Mouse (Mus musculus): Measurements from ENCODE around the gene Osbpl10.
"Not testable (repeated sequence)": the region's sequence is repeated elsewhere in the genome, so short reads cannot be mapped to it uniquely, and the experiment has no call there.

Gene Osbpl10

DNA sequence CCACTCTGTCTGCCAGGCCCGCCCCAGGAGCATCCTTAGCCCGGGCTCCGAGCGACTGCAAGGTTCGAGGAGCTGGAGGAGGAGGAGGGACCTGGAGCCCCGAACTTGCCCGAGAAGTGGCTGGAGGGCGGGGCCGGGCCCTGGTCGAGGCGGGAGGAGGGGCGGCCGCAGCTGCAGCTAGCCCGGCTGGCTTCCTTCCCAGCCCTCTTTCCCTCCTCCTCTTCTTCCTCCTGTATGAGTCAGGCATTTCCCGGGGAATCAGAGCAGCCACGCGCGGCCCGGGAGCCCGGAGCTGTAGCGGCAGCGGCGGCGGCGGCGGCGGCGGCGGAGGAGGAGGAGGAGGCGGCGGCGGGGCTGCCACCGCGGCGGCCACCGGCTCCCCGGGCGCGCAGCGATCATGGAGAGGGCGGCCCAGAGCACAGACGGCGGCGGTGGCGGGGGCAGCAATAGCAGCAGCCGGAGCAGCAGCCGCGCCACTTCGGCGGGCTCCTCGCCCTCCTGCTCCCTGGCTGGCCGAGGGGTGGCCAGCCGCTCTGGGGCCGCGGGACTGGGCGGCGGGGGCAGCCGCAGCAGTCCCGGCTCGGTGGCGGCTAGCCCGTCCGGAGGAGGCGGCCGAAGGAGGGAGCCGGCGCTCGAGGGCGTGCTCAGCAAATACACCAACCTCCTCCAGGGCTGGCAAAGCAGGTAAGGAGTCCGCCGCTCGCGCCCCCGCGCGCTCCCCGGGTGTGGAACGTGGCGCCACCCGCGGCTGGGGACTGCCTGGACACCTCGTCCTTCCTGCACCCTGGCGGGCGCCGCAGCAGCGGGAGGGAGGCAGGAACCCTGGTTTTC is at the start of gene Osbpl10:
Gene Osbpl10 (plus strand): TSS at position 289 of the 831 bp plus-strand sequence.
- DNase-seq, result peak; percentile 89 to 92

DNA sequence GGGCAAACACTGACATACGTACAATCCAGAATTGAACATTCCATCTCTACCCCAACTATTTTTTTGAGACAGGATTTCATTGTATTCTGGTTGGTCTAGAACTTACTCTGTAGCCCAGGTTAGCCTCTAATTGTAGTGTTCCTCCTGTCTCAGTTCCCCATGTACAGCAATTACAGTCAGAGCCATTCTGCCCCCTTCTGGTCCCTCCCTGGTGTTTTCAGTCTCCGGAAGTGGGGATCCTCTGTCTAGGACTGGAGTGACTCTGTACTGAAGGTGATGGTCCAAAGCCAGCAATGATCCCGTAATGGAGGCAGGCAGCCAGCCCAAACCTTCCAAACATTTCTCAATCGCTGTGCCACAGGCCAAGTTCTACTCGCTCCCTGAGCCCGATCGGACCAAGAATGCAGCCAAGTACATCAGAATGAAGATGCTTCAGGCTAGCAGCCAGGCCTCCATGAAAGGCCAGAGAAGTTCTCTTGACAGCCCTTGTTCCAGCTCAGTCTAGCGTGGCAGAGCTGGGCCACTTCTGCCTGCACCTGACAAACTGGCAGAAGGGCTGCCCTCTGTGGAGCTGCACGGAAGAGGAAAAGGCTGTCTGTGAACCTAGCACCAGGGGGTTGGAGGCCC is 47.8 kb upstream of the Osbpl10 start:
- DNase-seq, result peak; percentile 88 to 91

DNA sequence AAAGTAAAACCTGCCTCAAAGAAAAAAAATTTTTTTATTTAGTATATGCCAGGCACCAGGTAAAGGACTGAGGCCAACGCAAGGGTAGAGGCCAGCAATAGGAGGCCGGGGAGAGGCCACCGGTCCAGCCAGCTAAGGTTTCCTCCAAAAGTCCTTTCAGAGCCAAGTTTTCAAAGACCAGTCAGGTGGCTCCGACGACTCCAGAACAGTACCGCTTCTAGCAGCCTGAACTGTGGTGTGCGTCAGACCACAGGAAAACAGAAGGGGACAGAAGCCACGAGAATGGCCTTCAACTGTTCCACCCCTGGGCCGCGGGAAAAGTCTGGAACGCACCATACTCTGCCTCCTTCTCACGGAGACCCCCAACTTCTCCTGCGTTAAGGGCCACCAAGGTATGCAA is 45.8 kb upstream of the Osbpl10 start:
- DNase-seq, result peak; percentile 34 to 52

DNA sequence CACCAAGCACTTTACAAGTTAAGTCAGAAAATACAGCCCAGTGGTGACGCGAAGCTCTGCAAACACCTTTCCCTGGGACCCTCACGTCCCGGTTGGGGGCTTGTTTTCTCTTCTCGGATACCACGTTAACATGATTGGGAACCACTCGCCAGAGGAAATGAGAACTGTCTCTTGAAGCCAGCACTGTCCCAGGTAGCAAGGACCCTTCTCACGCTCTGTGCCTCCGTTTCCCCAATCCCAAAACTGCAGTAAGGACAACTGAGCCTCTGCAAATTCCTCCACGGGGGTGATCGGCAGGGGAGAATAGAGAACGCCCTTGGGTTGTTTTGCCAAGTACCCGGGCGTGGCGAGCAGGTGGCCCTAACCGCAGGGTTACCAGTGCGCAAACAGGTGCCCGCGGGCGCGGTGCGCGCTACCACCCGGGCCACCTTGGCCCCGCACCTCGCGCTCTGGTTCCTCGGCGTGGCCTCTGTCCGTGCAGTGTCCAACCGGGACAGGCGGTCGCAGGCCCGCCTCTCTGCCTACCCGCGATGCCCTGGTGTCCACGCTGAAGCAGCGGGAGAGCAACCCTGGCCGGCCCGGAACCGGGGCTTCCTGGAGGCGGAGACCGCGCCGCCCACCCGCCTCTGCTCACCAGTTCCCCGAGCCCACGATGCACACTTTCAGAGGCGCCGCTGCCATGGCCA is 45.2 kb upstream of the Osbpl10 start:
- no peak for DNase-seq

DNA sequence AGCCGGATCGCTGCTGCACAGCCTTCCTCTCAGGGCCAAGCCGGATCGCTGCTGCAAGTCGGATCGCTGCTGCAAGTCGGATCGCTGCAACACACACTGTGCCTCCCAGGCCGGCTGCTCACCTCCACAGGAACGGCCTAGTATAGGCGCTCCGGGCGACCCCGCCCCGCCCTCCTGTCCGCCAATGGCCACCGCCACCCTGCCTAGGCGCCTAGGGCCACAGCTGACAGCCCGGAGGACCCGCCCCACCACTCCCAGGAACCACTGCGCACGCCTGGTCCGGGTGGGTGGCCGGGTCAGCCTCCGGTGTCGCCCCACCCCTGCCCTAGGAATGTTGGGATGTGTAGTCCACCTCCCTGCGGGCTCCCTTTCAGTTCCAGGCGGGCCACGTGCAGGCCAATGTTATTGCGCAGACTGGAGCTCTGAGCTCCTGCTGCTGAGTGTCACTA is 44.6 kb upstream of the Osbpl10 start, which contains the start of gene Gpd1l:
Gene Gpd1l (minus strand): TSS at position 265 of the 449 bp plus-strand sequence.
- peak; percentile 98 for DNase-seq

DNA sequence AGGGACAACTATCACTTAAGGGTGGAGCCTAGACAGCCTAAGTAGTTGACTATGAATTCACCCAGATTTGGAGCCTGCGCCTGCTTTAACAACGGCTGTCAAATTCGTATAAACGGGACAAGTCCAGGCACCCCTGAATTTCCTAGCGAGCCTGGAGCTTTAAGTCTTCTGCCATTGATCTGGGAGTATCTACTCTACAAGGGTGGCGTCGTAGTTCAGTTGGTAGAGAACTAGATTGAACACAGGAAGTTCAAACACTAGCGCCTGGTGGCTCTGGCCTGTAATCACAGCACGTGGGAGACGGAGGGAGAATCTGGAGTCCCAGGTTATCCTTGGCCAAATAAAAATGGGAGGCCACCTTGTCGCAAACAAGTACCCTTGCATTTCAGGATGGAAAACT is 44.1 kb upstream of the Osbpl10 start:
- no peak for DNase-seq

DNA sequence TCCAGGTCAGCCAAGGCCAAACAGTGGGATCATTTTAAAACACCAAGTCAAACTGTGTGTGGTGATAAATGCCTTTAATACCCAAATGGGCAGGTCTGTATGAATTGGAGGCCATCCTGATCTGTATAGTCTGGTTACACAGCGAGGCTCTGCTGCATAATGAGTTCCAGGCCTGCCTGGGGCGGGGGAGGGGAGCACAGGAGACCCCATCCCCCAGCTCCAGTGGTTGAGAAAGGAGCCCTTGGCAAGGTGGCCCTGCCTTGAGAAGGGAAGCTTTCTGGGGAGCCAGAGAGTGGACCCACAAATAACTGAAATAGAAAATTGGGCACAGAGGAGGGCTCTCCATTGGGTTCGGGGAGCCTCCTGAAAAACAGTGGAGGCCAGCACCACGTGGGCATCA is 43.0 kb upstream of the Osbpl10 start:
- no peak for DNase-seq

DNA sequence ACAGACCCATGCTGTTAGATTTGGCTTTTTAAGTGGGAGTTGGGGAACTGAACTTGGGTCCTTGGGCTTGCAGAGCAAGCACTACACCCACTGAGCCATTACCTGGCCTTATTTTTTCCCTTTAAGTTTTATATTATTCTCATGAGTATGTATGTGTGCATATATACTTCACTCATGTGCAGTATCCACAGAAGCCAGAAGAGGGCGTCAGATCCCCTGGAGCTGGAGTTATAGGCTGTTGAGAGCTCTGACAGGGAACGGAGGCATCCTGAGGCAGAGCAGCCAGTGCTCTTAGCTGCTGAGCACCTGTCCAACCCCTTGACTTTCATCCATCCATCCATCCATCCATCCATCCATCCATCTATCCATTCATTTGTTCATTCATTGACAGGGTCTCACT is 41.7 kb upstream of the Osbpl10 start:
- DNase-seq, result no peak

DNA sequence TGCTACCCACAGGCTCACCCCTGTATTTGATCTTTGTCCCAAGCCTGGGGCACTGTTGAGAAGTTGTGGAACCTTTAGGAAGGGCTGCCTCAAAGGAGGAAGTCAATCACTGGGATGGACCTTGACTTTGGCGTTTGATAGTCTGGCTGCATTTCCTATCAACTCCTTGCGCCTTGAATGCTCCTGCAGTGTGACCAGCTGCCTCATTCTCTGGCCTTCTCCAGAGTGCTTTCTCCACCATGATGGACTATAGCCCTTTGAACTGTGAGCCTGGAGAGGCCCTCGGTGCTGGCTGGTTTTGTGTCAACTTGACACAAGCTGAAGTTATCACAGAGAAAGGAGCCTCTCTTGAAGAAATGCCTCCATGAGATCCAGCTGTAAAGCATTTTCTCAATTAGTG is 33.7 kb upstream of the Osbpl10 start:
- DNase-seq, result no peak

DNA sequence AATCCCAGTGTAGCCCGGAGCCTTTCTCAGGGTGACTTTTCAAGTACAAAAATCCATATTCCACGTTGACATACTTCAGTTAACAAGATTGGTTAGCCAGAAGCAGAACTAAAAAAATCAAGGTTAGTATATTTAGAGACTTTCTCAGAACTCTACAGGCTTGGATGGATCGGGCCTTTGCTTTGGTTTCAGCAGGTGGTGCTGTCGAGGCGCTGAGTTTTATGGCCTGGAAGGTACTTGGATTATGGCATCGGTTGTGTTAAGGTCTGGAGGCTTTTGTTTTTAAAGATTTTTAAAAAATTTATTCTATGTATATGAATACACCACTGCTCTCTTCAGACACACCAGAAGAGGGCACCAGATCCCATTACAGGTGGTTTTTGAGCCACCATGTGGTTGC is 32.8 kb upstream of the Osbpl10 start:
- no peak for DNase-seq

DNA sequence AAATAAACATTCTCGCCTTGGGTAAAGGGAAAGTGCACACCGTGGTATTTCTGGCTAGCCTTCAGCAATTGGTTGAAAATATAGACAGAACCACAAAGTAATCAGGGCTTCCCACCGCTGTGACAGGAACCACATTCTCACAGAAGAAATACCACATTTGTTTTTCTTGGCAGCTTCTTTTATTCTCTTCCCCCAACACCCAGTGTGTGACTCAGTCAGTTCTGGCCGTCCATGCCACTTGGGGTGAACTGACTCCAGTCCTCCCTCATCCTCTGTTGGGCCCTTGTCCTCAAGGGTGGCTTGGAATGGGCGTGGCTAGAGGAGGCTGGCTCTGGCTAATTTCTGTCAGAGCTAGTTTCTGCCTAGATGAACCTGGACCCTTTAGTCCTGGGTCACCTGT is 30.0 kb upstream of the Osbpl10 start:
- DNase-seq, result no peak

DNA sequence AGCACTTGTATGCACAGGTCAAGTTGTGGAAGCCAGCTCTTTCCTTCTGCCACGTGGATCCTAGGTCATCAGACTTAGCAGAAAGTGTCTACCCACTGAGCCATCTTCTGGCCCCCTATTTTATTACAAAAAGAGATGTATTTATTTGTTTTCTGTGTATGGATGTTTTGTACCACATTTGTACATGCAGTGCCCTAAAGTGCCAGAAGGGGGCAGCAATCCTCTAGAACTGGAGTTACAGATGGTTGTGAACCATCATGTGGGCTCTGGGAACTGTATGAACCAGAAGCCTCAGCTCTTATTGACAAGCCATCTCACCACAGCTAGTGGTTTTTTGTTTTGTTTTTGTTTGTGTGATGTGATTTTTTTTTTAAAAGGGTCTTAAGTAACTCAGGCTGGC is 25.5 kb upstream of the Osbpl10 start:
- peak in 1 of 2 experiments; percentile 42 for DNase-seq

DNA sequence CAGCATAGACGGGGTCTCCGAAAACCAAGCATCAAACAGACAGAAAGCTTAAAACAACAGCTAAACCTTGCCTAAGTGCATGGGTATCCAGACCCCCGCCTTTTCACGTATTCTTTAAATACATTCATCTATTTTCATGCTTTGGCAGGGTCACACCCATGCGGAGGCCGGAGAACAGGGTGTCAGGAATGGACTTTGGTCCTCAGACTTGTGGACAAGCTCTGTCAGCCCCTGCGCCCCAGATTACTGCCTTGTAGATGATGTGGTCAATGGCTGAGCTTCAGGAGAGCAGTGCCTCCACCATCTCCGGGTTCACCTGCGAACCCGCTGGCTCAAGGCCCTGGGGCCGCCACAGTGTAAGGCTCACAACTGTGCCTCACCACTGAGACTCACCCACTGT is 23.0 kb upstream of the Osbpl10 start:
- no peak for DNase-seq

DNA sequence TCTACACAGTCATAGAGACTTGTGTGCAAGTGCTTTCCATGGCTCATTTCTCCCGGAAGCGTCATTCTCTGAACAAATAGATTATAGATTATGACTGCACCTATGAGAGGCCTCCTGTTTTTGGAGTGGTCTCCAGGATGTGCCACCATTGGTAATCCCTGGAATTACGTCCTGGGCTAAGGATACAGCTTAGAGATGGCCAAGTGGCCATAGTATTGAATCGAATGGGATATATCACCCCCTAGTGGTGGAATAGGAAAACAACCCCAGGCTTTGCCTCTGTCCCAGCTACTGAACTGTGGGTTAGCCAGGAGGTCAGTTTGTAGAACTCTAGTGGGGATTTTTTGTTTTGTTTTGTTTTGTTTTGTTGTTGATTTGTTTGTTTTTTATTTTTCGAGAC is 21.4 kb upstream of the Osbpl10 start:
- DNase-seq, result no peak

DNA sequence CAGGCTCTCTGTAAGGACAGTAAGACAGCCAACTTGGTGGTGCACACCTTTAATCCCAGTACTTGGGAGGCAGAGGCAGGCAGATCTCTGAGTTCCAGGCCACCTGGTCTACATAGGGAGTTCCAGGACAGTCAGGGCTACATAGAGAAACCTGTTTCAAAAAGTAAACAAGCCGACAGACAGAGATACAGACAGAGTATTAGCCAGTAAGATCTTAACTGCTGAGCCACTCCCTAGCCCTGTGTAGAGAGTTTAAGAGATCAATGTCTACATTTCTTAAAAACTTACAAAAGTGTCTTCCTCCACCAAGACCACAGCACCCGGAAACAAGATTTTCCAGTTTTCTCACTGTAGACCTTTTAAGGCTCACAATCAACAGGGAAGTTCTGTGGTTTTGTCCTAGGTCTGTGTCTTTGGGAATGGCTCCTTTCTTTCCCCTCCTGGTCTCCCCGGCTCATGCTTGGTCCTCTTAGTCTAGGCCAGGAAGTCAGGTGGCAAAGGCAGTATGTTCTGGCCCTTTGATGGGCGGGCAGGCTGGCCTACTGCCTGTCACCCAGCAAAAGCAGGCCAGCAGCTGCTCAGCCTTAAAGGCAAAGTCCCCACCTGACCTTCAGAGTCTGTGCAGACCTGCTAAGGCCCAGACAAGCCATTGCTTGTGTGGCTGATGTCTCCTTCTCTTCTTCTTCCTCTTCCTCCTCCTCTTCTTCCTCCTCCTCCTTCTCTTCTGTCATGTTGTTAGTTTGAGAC is 18.2 kb upstream of the Osbpl10 start:
- DNase-seq, result peak; percentile 41 to 43

DNA sequence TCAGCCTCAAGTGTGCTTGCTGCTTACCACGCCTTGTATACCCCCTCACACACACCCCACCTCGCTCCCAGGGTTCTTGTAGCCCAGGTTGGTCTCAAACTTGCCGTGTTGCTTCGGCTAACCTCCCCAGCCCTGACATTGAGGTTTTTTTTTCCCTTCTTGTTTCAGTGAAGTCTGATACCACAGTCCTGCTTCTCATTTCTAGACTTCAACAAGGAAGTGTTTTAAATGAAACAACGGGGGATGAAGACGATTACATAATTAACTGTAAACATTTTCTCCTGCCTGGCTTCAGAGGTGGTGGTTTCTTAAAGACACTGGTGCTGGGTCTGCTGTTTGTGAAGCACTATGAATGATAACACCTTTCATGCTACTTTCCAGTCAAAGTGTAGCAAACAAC is 17.5 kb upstream of the Osbpl10 start:
- DNase-seq, result no peak

DNA sequence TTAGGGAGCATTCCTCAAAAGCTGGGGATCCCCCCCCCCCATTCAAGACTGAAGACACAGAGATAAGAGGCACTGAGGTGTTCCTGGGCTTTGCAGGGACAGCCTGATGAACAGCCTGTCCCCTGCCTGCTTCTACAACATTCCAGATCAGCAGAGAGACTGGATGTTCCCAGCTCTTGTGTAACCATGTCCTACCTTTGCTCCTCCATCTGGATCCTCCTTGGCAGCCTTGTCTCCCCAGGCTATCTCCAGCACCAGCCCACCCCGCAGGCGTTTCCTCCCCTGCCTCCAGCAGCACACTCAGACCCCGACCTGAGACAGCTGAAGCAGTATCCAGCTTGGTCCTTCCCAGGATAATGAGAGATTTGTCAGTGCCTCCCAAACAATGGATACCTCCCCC is 14.3 kb upstream of the Osbpl10 start:
- no peak for DNase-seq

DNA sequence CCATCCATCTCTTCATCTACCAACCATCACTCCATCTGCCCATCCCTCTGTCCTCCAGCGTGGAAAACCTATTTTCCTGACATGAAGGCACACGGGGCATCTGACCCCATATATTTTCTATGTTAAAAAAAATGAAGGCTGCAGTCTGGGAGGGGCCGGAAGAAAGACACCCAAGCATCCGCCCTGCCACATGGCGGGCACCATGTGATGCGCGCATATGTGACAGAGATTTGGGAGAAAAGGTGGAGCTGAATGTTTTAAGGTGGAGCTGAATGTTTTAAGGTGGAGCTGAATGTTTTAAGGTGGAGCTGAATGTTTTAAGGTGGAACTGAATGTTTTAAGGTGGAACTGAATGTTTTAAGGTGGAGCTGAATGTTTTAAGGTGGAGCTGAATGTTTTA is 12.1 kb upstream of the Osbpl10 start:
- not testable (repeated sequence) for DNase-seq

DNA sequence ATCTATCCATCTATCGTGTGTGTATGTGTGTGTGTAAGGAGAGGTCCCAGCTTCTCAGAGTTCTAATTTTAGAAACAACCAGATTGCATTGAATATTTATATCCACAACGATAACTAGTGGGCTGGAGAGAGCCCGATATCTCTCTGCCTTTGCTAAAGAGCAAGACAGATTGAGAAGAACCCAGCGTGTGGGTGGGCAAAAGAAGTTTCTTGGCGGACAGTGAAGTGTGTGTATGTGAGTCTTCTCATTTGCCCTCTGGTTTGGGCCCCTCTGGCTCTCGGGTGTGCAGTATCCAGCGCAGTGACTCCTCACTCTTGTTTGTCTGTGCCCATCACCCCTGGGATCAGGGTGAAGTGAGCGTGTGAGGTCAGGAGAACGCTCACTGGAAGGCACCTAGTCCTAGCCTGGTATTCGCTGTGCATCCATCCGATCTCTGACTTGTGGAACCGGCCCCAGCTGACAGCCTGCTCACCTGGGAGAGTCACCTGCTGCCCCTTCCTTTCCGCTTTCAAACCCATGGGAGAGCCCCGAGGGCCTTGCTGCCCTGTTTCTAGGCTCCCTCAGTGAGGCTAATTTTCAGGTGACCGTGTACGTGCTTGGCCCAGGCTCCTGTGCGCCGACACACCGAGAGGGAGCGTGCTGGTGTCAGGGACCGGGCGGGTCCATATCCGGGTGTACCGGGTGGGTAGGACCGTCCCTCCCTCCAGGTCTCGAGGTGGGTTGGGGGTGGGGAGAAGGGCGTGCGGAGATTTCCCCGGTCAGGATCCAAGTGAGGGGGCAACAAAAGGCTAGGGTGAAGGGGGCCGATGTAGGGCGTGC is 698 bp upstream of the Osbpl10 start:
- DNase-seq, result peak in 1 of 2 experiments; percentile 30

DNA sequence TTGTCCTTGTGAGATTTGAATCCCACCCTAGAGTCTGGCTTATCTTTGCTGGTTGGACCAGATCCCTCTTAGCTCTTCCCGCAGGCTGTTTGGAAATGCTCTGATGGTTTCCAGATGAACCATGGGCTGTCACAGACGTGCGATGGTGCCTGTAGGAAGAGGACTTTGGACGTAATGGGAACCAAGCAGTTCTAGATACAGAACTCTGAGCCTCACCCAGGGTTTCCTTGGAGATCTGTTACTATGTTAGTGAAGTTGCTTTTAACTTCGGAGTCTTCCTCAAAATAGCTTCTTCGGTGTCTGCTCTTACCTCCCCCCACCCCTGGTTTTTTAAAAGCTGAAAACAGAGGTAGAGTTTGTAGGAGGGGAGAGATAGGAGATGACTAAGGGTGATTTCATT is 1.6 kb downstream of the Osbpl10 start:
- no peak for DNase-seq

DNA sequence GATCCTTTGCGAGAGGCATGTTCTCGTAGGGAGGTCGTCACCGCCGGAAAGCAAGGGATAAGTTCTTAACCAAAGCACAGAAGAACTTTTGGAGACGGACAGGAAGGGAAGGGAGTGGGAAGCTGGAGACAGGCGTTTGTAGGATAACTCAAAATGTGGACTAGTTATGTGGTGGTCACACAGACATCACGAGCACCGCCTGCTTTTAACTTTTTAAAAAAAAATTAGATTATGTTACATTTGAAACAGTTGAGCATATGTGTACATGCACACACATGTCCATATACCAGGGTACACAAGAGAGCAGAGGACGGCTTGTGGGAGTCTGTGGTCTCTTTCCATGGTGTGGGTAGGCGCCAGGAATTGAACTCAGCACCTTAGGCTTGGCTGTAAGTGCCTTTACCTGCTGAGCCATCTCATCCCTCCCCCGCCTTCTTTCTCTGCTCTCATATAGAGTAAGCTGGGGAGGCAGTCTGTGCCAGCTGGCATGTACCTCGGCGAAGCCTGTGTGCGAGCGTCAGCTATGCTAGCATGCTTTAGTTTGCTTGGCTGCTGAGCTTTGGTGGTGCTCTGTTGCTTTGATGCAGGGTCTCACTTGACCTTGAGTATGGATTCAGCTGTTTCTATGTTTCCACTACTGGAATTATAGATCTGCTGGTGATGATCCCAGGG is 4.5 kb downstream of the Osbpl10 start, which contains the start of gene Rps27rt:
Gene Rps27rt (minus strand): TSS at position 51 of the 672 bp plus-strand sequence.
- DNase-seq, result no peak

Measured in kidney, adult 8-10 months (tissue).